Mouse (Mus musculus) small intestine, adult 2 months (tissue): ENCODE measurements around the gene Mrps18a. TPM values are rescaled to one million over a fixed set of nuclear protein-coding genes. Genes with fewer than 3 reads are reported as not detected.

Experiments used
- H3K27ac ChIP-seq: fragments of 200-500 bp; 2 replicates; pipeline ENCODE4 v1.5.1; 2012; ENCODE audit warnings: low read depth, low read length, control low read depth, inconsistent platforms; ENCODE audit not compliant: insufficient read depth
- H3K27me3 ChIP-seq: fragments of 200-500 bp; 2 replicates; pipeline ENCODE4 v1.6.1; 2012; ENCODE audit warnings: mild to moderate bottlenecking, moderate library complexity, low read length, inconsistent platforms; ENCODE audit not compliant: control insufficient read depth, insufficient read depth
- H3K36me3 ChIP-seq: fragments of 200-500 bp; 2 replicates; pipeline ENCODE4 v1.6.1; 2012; ENCODE audit warnings: mild to moderate bottlenecking, low read length, control low read depth, inconsistent platforms; ENCODE audit not compliant: control insufficient read depth, insufficient read depth
- H3K4me1 ChIP-seq: fragments of 200-500 bp; 2 replicates; pipeline ENCODE4 v1.6.1; 2012; ENCODE audit warnings: low read length, inconsistent platforms, mixed read lengths; ENCODE audit not compliant: control insufficient read depth, insufficient read depth, insufficient read length
- H3K4me3 ChIP-seq: fragments of 200-500 bp; 2 replicates; pipeline ENCODE4 v1.5.1; 2012; ENCODE audit warnings: low read depth, mild to moderate bottlenecking, control low read depth, inconsistent platforms, low read length, moderate library complexity
- CTCF ChIP-seq: fragments of 200-500 bp; IDR thresholded peaks from 2 replicates; pipeline ENCODE4 v1.5.1; 2012; ENCODE audit warnings: low read depth, mild to moderate bottlenecking, control low read depth, inconsistent platforms, low read length, moderate library complexity, mixed read lengths; ENCODE audit not compliant: insufficient replicate concordance, insufficient read length; ENCODE audit errors: extremely low read depth
- POLR2A ChIP-seq: fragments of 200-500 bp; IDR thresholded peaks from 2 replicates; pipeline ENCODE4 v1.6.1; 2012; ENCODE audit warnings: low read depth, mild to moderate bottlenecking, control low read depth, inconsistent platforms, low read length, moderate library complexity
- WGBS: fragments of 180-500 bp; shearing (Covaris S2); methylation state at CpG from one replicate; pipeline ENCODE4 v1.1.7; 2018; 5-methylcytosine and 5-hydroxymethylcytosine counted together
- polyA plus RNA-seq: library from polyadenylated mRNA; depleted of rRNA; stranded (reverse); fragments of >200 nt; gene quantifications from 2 replicates; pipeline ENCODE4 v1.2.3, GENCODE M21; 2012

Gene Mrps18a
- polyA plus RNA-seq, 1 experiment: 19.5 TPM

GRCm38 (mm10) chr17:46127814-46128493 lies 17.2 kb downstream of the Mrps18a start:
- Histone ChIP-seq H3K4me3 (no peak overlapping the region), H3K27ac (no peak overlapping the region), H3K27me3 (no peaks in the 10 kb centered on the region), H3K36me3 (peaks cover 55% of the 10 kb centered on the region), H3K4me1 (no peaks in the 10 kb centered on the region)
- TF ChIP-seq POLR2A (no peak), CTCF (no peak)
- WGBS: 85% methylated on average over 6 of the region's 6 CpGs

- Histone ChIP-seq H3K27me3 (no peaks in the 10 kb centered on the region), H3K36me3 (peaks cover 42% of the 10 kb centered on the region), H3K4me3 (no peak overlapping the region), H3K4me1 (no peaks in the 10 kb centered on the region), H3K27ac (no peak overlapping the region)
- TF ChIP-seq CTCF (no peak), POLR2A (no peak)
- WGBS: 78% methylated on average over 13 of the region's 13 CpGs
Observed at GRCm38 (mm10) chr17:46129741-46130498, 19.1 kb downstream of the Mrps18a start.

- Histone ChIP-seq H3K4me3 (no peak overlapping the region), H3K27me3 (no peaks in the 10 kb centered on the region), H3K4me1 (no peaks in the 10 kb centered on the region), H3K36me3 (peaks cover 21% of the 10 kb centered on the region), H3K27ac (no peak overlapping the region)
- WGBS: 16% methylated on average over 12 of the region's 12 CpGs
- no peak for TF ChIP-seq POLR2A
- peak; percentile 93; the same call in 1 of the 2 replicates for TF ChIP-seq CTCF
Observed at GRCm38 (mm10) chr17:46132058-46132718, 21.4 kb downstream of the Mrps18a start.

- WGBS: 30% methylated on average over 8 of the region's 8 CpGs
- Histone ChIP-seq H3K36me3 (peaks cover 15% of the 10 kb centered on the region; the same call in 1 of the 2 replicates), H3K27ac (no peak overlapping the region), H3K27me3 (no peaks in the 10 kb centered on the region), H3K4me3 (no peak overlapping the region), H3K4me1 (no peaks in the 10 kb centered on the region)
- TF ChIP-seq POLR2A (no peak), CTCF (no peak)
Observed at GRCm38 (mm10) chr17:46132862-46133261, 22.1 kb downstream of the Mrps18a start.

DNA sequence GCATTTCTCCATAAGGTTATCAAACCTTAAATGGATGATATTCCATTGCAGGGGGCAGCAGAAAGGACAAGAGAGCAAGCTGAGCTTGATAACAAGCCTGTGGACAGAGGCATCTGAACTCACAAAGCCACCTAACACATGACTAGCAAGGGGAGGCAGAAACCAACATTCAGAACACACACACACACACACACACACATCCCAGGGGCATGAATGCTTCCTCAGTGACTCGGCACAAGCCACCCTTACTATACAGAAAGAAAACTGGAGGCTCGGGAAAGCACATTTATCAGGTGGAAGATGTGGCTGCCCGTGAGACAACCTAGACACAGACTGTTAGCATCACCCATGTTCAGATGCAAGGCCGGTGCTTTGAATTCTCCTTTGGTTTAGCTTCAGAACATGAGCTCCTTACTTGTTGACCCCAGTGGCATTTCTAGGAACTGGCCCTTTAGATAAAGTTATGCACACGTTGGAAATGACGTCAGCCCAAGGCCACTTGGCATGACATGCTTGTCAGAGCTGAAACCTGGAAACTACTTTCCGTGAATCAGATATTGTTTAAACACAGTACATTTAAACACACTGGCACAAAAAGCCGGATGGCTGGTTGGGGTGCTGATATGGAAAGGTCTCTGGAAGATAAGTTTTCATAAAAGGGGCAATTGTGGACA lies 27.9 kb downstream of the Mrps18a start:
- Histone ChIP-seq H3K27ac (no peak overlapping the region), H3K4me1 (peaks cover 2% of the 10 kb centered on the region), H3K36me3 (no peaks in the 10 kb centered on the region), H3K4me3 (no peak overlapping the region), H3K27me3 (no peaks in the 10 kb centered on the region)
- 55% methylated on average over 8 of the region's 8 CpGs for WGBS
- TF ChIP-seq POLR2A (no peak), CTCF (no peak)

DNA sequence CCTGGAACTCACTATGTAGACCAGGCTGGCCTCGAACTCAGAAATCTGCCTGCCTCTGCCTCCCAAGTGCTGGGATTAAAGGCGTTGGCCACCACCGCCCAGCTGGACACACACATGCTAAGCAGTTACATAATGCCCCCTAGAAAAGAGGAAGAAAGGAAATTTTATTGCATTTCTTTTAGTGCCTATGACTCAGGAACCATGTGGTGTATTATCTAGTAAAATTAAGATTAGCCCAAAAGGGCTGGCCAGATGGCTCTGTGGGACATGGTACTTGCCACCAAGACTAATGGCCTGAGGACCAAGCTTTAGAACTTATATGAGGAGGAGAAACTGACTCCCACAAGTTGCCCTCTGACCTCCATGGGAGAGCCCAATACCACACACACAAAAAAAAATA lies 29.1 kb downstream of the Mrps18a start:
- Histone ChIP-seq H3K27ac (no peak overlapping the region), H3K27me3 (no peaks in the 10 kb centered on the region), H3K36me3 (no peaks in the 10 kb centered on the region), H3K4me1 (peaks cover 7% of the 10 kb centered on the region), H3K4me3 (no peak overlapping the region)
- no peak for TF ChIP-seq CTCF
- TF ChIP-seq POLR2A: no peak
- 69% methylated on average over 3 of the region's 3 CpGs for WGBS
